Mouse (Mus musculus) MEL (cell line): Measurements from ENCODE around the gene Cdyl.

Source experiments
- E2F4 ChIP-seq: IDR thresholded peaks from 2 replicates; pipeline ENCODE4 v1.6.1; 2011; ENCODE audit warnings: low read depth, low read length, improper control_type of control experiment, borderline replicate concordance
- MXI1 ChIP-seq: IDR thresholded peaks from 2 replicates; pipeline ENCODE4 v1.6.1; 2011; ENCODE audit warnings: mild to moderate bottlenecking, low read depth, low read length, improper control_type of control experiment
- POLR2A ChIP-seq, 2 experiments: IDR thresholded peaks; 2 replicates each; pipeline ENCODE4 v1.6.1; 2011 to 2012; ENCODE audit warnings: low read length in 2 of 2, mild to moderate bottlenecking in 2 of 2, control low read depth in 1 of 2, improper control_type of control experiment in 1 of 2, low read depth in 1 of 2, moderate library complexity in 1 of 2; ENCODE audit not compliant: control insufficient read depth in 1 of 2, insufficient read depth in 1 of 2, poor library complexity in 1 of 2
- SIN3A ChIP-seq: IDR thresholded peaks from 2 replicates; pipeline ENCODE4 v1.6.1; 2012; ENCODE audit warnings: low read length, improper control_type of control experiment, inconsistent platforms

DNA sequence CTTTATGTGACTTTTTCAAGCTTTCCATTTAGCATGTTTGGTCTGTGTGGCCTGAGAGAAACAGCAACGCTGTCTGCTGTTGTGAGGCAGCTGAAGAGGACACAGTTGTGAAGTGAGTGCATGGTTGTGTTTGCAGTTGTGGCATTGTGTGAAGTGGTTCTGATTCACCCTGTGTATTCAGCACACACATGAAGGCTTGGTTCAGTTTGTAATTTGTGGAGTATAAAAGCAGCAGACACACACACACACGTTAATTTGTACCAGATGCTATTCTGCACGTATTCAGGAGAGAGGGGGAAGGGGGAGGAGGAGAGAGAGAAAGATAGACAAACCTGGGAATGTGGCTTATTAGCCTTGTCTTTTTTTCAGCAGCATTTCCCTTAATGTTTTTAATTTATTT is 146.1 kb downstream of the Cdyl start:
- TF ChIP-seq MXI1 (no peak), POLR2A (IDR thresholded peaks at IDR 0.05; ENCODE audit: control insufficient read depth in 1 of 2, insufficient read depth in 1 of 2, low read depth in 1 of 2, low read length in 2 of 2, poor library complexity in 1 of 2) (no peak), SIN3A (no peak), E2F4 (no peak)
